Mouse (Mus musculus) right cerebral cortex, adult 2 months (tissue): Measurements from ENCODE around the gene Neu1.
A peak's percentile ranks its signal among the peaks of the same experiment; 100 is the strongest.
"Not testable (repeated sequence)": the region's sequence is repeated elsewhere in the genome, so short reads cannot be mapped to it uniquely, and the experiment has no call there.

Source experiments
- DNase-seq, 2 experiments: peaks; one replicate each; pipeline ENCODE4 v3.0.0; 2021 to 2022; ENCODE audit warnings: low spot score in 2 of 2

Neu1 gene

DNA sequence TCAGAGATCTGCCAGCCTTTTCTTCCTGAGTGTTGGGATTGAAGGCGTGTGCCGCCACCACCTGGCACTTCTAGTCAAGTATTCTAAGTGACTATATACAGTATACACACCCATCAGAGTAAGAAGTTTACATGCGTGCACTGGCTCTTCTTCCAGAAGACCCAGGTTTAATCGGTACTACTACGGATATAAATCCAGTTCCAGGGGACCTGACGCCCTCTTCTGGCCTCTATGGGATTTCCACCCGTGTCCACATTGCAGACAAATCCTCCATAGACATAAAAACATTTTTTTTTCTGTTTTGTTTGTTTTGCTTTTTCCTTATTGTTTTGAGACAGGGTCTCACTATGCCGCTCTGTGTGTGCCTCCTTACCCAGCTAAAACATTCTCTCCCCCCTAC, 16.6 kb downstream of the Neu1 start:
- no peak for DNase-seq

- not testable (repeated sequence) for DNase-seq
Observed at GRCm38 (mm10) chr17:34948721-34949552, 17.9 kb downstream of the Neu1 start.

DNA sequence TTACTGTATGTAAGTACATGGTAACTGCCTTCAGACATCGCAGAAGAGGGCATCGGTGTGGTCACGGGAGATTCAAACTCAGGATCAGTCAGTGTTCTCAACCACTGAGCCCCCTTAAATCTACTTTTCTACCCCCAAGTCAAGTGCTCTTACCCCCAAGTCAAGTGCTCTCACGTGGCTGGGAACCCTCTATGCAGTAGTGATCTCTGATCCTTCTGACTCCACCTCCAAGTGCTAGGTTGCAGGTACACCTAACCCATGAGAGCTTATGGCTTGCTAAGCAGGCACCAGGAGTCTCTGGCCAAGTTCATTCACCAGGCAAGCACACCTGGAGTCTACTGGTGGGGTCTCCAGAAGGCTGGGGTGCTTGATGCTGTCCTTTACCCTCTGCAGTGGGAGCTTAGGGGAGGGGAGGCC, 18.5 kb downstream of the Neu1 start:
- DNase-seq, result no peak

GRCm38 (mm10) chr17:34950514-34951455, 19.7 kb downstream of the Neu1 start:
- no peak for DNase-seq

- peak; percentile 56 for DNase-seq
Observed at GRCm38 (mm10) chr17:34951636-34952377, 20.8 kb downstream of the Neu1 start.

DNA sequence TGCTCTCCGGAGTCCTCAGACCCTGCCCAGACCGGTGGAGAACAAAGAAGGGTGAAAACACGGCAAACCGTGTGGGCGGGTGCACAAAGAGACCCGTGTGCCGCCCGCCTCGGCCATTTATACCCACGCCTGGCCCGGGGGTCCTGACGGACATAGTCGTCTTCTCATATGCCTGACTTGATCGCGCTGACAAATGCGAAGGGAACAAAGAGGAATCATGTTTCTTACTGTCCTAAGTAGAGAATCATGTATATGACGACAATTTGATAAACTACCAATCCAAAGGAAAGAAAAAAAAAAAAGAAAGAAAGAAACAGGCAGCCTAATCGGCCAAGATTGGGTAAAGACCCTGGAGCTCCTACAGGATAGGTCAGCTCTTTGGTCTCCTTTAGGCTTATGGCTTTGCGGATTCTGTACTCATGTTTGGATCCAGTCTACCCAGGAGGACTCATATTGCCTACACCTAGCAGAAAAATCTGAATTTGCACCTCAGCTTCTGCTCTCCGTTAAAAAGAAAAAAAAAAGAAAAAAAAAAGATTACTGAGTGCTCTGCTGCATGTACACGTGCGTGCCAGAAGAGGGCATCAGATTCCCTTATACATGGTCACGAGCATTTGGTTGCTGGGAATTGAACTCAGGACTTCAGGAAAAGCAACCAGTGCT, 21.5 kb downstream of the Neu1 start:
- DNase-seq, result peak; percentile 73 to 74

DNA sequence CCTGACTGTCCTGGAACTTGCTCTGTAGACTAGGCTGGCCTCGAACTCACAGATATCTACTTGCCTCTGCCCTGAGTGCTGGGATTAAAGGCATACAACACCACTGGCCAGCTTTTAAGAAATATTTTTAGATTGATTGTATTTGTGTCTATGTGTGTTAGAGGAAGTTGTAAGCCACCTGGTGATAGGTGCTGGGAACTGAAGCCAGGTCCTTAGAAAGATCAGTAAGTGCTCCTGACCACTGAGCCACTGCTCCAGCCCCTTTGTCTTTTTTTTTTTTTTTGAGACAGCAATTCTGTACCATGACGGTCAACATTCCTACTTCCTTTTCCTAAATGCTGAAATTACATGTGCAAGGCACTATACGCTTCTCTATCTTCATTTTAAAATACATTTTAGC, 22.2 kb downstream of the Neu1 start:
- DNase-seq, result no peak

- DNase-seq, result no peak
Observed at GRCm38 (mm10) chr17:34953904-34954303, 22.9 kb downstream of the Neu1 start.

- DNase-seq, result no peak
Observed at GRCm38 (mm10) chr17:34954831-34955230, 23.8 kb downstream of the Neu1 start.

DNA sequence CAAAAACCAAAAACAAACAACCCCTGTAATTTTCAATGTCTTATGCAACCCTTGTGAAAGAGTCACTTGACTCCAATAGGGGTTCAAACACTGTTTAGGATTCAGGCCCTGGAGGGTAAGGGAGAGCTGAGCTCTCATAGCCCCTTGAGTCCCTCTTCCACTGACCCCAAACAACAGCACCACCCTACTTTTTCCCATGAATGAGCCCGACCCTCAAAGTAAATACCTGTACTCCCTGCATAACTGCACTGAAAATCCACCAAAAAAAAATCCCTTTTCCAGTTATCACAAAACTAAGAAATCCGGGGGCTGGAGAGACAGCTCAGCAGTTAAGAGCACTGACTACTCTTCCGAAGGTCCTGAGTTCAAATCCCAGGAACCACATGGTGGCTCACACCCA, 24.8 kb downstream of the Neu1 start:
- DNase-seq, result no peak

DNA sequence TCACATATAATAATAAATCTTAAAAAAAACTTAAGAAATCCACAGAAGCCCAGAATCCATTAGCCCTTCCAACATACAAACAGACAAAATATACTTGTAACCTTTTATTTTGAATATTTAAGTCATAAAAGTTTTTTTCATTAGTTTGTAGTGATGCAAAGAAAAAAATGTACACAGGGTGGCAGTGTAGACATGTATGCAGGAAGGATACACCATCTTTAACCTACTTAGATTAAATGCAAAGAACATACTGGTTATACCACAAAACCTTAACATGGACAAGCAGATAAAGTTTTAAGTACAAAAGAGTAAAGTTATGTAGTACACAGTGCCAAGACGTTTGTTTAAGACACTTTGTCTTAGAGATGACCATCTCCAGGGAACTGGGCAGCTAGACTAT, 25.3 kb downstream of the Neu1 start:
- no peak for DNase-seq

GRCm38 (mm10) chr17:34957291-34957690, 26.2 kb downstream of the Neu1 start:
- DNase-seq, result not testable (repeated sequence)

DNA sequence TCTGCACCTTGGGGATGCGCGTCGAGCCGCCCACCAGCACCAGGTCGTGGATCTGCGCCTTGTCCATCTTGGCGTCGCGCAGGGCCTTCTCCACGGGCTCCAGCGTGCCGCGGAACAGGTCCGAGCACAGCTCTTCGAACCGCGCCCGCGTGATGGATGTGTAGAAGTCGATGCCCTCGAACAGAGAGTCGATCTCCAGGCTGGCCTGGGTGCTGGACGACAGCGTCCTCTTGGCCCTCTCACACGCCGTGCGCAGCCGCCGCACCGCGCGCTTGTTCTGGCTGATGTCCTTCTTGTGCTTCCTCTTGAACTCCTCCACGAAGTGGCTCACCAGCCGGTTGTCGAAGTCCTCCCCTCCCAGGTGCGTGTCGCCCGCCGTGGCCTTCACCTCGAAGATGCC, 26.9 kb downstream of the Neu1 start:
- DNase-seq, result not testable (repeated sequence)

DNA sequence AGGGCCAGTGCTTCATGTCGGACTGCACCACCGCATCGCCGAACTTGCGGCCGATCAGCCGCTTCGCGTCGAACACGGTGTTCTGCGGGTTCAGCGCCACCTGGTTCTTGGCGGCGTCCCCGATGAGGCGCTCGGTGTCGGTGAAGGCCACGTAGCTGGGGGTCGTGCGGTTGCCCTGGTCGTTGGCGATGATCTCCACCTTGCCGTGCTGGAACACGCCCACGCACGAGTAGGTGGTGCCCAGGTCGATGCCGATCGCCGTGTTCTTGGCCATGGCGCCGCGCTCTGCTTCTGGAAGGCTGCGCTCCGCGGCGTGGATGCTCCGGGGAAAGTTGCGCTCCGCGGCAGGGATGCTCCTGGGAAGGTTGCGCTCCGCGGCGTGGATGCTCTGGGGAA, 27.7 kb downstream of the Neu1 start:
- not testable (repeated sequence) for DNase-seq

DNA sequence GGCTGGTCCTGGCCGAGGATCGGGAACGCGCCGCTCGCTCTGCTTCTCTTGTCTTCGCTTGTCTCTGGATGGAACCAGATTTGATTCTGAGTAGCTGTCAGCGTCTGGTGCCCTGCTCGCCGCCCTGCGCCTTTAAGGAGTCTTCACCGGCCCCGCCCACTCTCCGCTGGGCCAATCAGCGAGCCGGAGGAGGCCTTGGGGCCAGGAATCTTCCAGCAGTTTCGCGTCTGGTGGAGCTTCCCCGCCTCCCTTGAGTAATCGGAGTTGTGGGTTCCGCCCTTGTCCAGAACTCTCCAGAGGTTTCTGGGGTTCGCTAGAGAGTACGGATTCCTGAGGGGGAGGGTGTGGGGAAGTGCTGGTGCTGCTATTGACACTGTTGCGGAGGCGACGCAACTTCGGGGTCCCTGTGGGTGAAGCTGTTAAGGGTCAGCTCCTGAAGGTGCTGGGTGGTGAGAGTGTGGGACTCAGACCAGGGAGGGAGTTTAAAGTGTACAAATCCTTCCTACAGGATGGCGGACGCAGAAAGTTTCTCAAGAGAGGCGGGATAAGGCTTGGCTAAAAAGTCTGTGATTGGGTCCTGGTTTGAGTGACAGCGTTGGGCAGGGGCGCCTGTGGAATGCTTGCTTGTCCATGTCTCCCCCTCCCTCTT, 28.2 kb downstream of the Neu1 start, which contains the start of gene Hspa1b:
Gene Hspa1b, minus strand, starts transcription at position 109 of the 649 bp plus-strand sequence.
- peak; percentile 81 to 85 for DNase-seq

- no peak for DNase-seq
Observed at GRCm38 (mm10) chr17:34959881-34960515, 28.9 kb downstream of the Neu1 start.

DNA sequence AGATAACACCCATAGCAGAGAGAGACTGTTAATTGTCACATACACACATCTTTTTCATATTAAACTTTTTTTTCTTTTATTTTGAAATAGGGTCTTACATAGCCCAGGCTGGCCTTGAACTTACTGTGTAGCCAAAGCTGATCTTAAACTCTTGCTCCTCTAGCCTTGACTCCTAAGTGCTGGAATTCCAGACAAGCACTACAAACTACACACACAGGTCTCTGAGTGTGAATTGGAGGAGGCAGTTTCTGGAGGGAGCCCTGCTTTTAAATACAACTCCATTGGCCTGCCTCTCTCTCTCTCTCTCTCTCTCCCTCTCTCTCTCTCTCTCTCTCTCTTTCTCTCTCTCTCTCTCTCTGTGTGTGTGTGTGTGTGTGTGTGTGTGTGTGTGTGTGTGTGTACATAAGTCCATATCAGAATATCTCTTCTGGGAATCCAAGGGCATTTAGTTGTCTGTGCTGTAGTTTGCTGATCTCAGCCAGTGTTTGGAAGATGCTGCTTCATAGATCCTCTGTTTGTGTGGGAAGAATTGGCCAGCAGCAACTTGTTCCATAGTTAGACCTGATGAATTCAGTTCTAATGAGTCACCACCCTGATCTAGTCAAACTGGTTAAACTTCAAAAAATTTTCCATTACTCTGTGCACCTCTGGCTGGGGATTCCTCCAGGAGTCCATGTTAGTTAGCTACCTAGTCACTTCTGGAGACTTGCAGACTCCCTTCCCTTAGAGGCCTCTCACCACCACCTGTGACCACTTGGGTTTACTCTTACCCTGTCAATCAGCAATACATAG, 29.8 kb downstream of the Neu1 start:
- DNase-seq, result peak in 1 of 2 experiments; percentile 33

- DNase-seq, result no peak
Observed at GRCm38 (mm10) chr17:34962125-34962524, 31.1 kb downstream of the Neu1 start.

DNA sequence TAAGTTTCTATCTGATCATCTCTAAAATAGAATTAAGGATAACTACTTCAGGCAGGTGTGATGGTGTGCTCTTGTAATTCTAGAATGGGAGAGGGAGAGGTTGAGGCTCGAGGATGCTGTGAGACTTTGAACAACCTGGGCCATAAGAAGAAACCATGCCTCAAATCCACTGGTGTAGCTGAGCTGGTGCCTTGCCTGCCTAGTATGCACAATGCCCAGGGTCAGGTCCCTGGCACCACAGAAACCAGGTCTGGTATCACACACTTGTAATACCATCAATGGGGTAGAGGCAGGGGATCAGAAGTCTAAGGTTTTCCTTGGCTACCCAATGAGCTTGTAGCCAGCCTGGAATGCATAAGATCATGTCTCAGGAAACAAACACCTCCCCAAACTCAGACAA, 31.8 kb downstream of the Neu1 start:
- no peak for DNase-seq
